Mouse (Mus musculus): ENCODE data around the gene Ubxn11. TPM values are rescaled to one million over a fixed set of nuclear protein-coding genes. Genes with fewer than 3 reads are reported as not detected.
"Not testable (repeated sequence)": the region's sequence is repeated elsewhere in the genome, so short reads cannot be mapped to it uniquely, and the experiment has no call there.

Gene Ubxn11
- polyA plus RNA-seq, 1 experiment from 2014 or later: 7.0 TPM

GRCm38 (mm10) chr4:134136280-134136926, 34.0 kb downstream of the Ubxn11 start:
- ATAC-seq (replicated peaks; ENCODE audit: low FRiP score) (no peak), DNase-seq (ENCODE audit: low spot score) (no peak)
- WGBS: 67% methylated on average over 3 of the region's 3 CpGs
- H3K27me3 ChIP-seq (ENCODE audit: control insufficient read depth, insufficient read depth, low read length): no peaks in the 10 kb centered on the region
- no peak overlapping the region for H3K27ac ChIP-seq (ENCODE audit: low read depth, low read length)
- H3K4me2 ChIP-seq (ENCODE audit: low read depth, low read length, severe bottlenecking): no peak overlapping the region
- no peaks in the 10 kb centered on the region for H3K36me3 ChIP-seq (ENCODE audit: control insufficient read depth, insufficient read depth, low read length)
- no peaks in the 10 kb centered on the region for H3K9me3 ChIP-seq (ENCODE audit: control insufficient read depth, low read length)
- H3K4me1 ChIP-seq (replicated peaks; ENCODE audit: control insufficient read depth, insufficient read depth, low read length): no peaks in the 10 kb centered on the region
- H3K9ac ChIP-seq (ENCODE audit: low read length): no peak overlapping the region
- no peak overlapping the region for H3K4me3 ChIP-seq (ENCODE audit: low read depth, low read length)

- 79% methylated on average over 2 of the region's 2 CpGs for WGBS
- Histone ChIP-seq H3K27me3 (ENCODE audit: control insufficient read depth, insufficient read depth, low read length) (no peaks in the 10 kb centered on the region), H3K36me3 (ENCODE audit: control insufficient read depth, insufficient read depth, low read length) (no peaks in the 10 kb centered on the region; the same call in 1 of the 2 replicates), H3K9ac (ENCODE audit: low read length) (no peak overlapping the region), H3K4me1 (replicated peaks; ENCODE audit: control insufficient read depth, insufficient read depth, low read length) (no peaks in the 10 kb centered on the region), H3K9me3 (ENCODE audit: control insufficient read depth, low read length) (no peaks in the 10 kb centered on the region), H3K27ac (ENCODE audit: low read depth, low read length) (no peak overlapping the region), H3K4me2 (ENCODE audit: low read depth, low read length, severe bottlenecking) (no peak overlapping the region), H3K4me3 (ENCODE audit: low read depth, low read length) (no peak overlapping the region)
- ATAC-seq (replicated peaks; ENCODE audit: low FRiP score) (no peak), DNase-seq (ENCODE audit: low spot score) (no peak)
Measured at GRCm38 (mm10) chr4:134138857-134139256, 36.5 kb downstream of the Ubxn11 start.

- not testable (repeated sequence) for H3K27ac ChIP-seq (ENCODE audit: low read depth, low read length); H3K4me2 ChIP-seq (ENCODE audit: low read depth, low read length, severe bottlenecking); H3K9me3 ChIP-seq (ENCODE audit: control insufficient read depth, low read length); H3K4me3 ChIP-seq (ENCODE audit: low read depth, low read length); H3K9ac ChIP-seq (ENCODE audit: low read length); H3K4me1 ChIP-seq (replicated peaks; ENCODE audit: control insufficient read depth, insufficient read depth, low read length); DNase-seq (ENCODE audit: low spot score); ATAC-seq (replicated peaks; ENCODE audit: low FRiP score); H3K36me3 ChIP-seq (ENCODE audit: control insufficient read depth, insufficient read depth, low read length); H3K27me3 ChIP-seq (ENCODE audit: control insufficient read depth, insufficient read depth, low read length)
- 95% methylated on average over 5 of the region's 5 CpGs for WGBS
Measured at GRCm38 (mm10) chr4:134144297-134144696, 41.9 kb downstream of the Ubxn11 start.

- H3K4me3 ChIP-seq (ENCODE audit: low read depth, low read length): no peak overlapping the region
- no peak overlapping the region for H3K9ac ChIP-seq (ENCODE audit: low read length)
- no peaks in the 10 kb centered on the region for H3K4me1 ChIP-seq (replicated peaks; ENCODE audit: control insufficient read depth, insufficient read depth, low read length)
- H3K4me2 ChIP-seq (ENCODE audit: low read depth, low read length, severe bottlenecking): no peak overlapping the region
- H3K36me3 ChIP-seq (ENCODE audit: control insufficient read depth, insufficient read depth, low read length): no peaks in the 10 kb centered on the region; the same call in 1 of the 2 replicates
- H3K27me3 ChIP-seq (ENCODE audit: control insufficient read depth, insufficient read depth, low read length): no peaks in the 10 kb centered on the region
- WGBS: 92% methylated on average over 4 of the region's 4 CpGs
- no peak for ATAC-seq (replicated peaks; ENCODE audit: low FRiP score)
- no peak overlapping the region for H3K27ac ChIP-seq (ENCODE audit: low read depth, low read length)
- no peak for DNase-seq (ENCODE audit: low spot score)
- H3K9me3 ChIP-seq (ENCODE audit: control insufficient read depth, low read length): no peaks in the 10 kb centered on the region
Measured at GRCm38 (mm10) chr4:134149389-134149788, 47.0 kb downstream of the Ubxn11 start.

GRCm38 (mm10) chr4:134152112-134152511, 49.7 kb downstream of the Ubxn11 start:
- H3K36me3 ChIP-seq (ENCODE audit: control insufficient read depth, insufficient read depth, low read length): no peaks in the 10 kb centered on the region; the same call in 1 of the 2 replicates
- no peaks in the 10 kb centered on the region for H3K4me1 ChIP-seq (replicated peaks; ENCODE audit: control insufficient read depth, insufficient read depth, low read length)
- WGBS: 89% methylated on average over 3 of the region's 3 CpGs
- H3K4me3 ChIP-seq (ENCODE audit: low read depth, low read length): no peak overlapping the region
- H3K27me3 ChIP-seq (ENCODE audit: control insufficient read depth, insufficient read depth, low read length): no peaks in the 10 kb centered on the region
- DNase-seq (ENCODE audit: low spot score): no peak
- no peak overlapping the region for H3K9ac ChIP-seq (ENCODE audit: low read length)
- ATAC-seq (replicated peaks; ENCODE audit: low FRiP score): no peak
- no peak overlapping the region for H3K27ac ChIP-seq (ENCODE audit: low read depth, low read length)
- H3K9me3 ChIP-seq (ENCODE audit: control insufficient read depth, low read length): no peaks in the 10 kb centered on the region
- H3K4me2 ChIP-seq (ENCODE audit: low read depth, low read length, severe bottlenecking): no peak overlapping the region

- H3K36me3 ChIP-seq (ENCODE audit: control insufficient read depth, insufficient read depth, low read length): no peaks in the 10 kb centered on the region; the same call in 1 of the 2 replicates
- H3K27ac ChIP-seq (ENCODE audit: low read depth, low read length): no peak overlapping the region
- no peak overlapping the region for H3K4me2 ChIP-seq (ENCODE audit: low read depth, low read length, severe bottlenecking)
- no peaks in the 10 kb centered on the region for H3K27me3 ChIP-seq (ENCODE audit: control insufficient read depth, insufficient read depth, low read length)
- no peak overlapping the region for H3K4me3 ChIP-seq (ENCODE audit: low read depth, low read length)
- no peaks in the 10 kb centered on the region for H3K4me1 ChIP-seq (replicated peaks; ENCODE audit: control insufficient read depth, insufficient read depth, low read length)
- DNase-seq (ENCODE audit: low spot score) (no peak), ATAC-seq (replicated peaks; ENCODE audit: low FRiP score) (no peak)
- 89% methylated on average over 3 of the region's 3 CpGs for WGBS
- H3K9ac ChIP-seq (ENCODE audit: low read length): no peak overlapping the region
- no peaks in the 10 kb centered on the region for H3K9me3 ChIP-seq (ENCODE audit: control insufficient read depth, low read length)
Measured at GRCm38 (mm10) chr4:134153656-134154055, 51.3 kb downstream of the Ubxn11 start.

- 96% methylated on average over 3 of the region's 3 CpGs for WGBS
- no peaks in the 10 kb centered on the region; the same call in 1 of the 2 replicates for H3K36me3 ChIP-seq (ENCODE audit: control insufficient read depth, insufficient read depth, low read length)
Measured at GRCm38 (mm10) chr4:134154354-134154753, 52.0 kb downstream of the Ubxn11 start.

GRCm38 (mm10) chr4:134155531-134155930, 53.2 kb downstream of the Ubxn11 start:
- Histone ChIP-seq H3K9me3 (ENCODE audit: control insufficient read depth, low read length) (no peaks in the 10 kb centered on the region), H3K9ac (ENCODE audit: low read length) (no peak overlapping the region), H3K4me1 (replicated peaks; ENCODE audit: control insufficient read depth, insufficient read depth, low read length) (no peaks in the 10 kb centered on the region), H3K36me3 (ENCODE audit: control insufficient read depth, insufficient read depth, low read length) (no peaks in the 10 kb centered on the region; the same call in 1 of the 2 replicates), H3K27me3 (ENCODE audit: control insufficient read depth, insufficient read depth, low read length) (no peaks in the 10 kb centered on the region), H3K4me3 (ENCODE audit: low read depth, low read length) (no peak overlapping the region), H3K27ac (ENCODE audit: low read depth, low read length) (no peak overlapping the region), H3K4me2 (ENCODE audit: low read depth, low read length, severe bottlenecking) (no peak overlapping the region)
- ATAC-seq (replicated peaks; ENCODE audit: low FRiP score) (no peak), DNase-seq (ENCODE audit: low spot score) (no peak)
- 93% methylated on average over 6 of the region's 6 CpGs for WGBS

More at GRCm38 (mm10) chr4:134154354-134154753, 52.0 kb downstream of the Ubxn11 start:
- Histone ChIP-seq H3K27ac (ENCODE audit: low read depth, low read length) (no peak overlapping the region), H3K9ac (ENCODE audit: low read length) (no peak overlapping the region), H3K9me3 (ENCODE audit: control insufficient read depth, low read length) (no peaks in the 10 kb centered on the region), H3K27me3 (ENCODE audit: control insufficient read depth, insufficient read depth, low read length) (no peaks in the 10 kb centered on the region), H3K4me3 (ENCODE audit: low read depth, low read length) (no peak overlapping the region), H3K4me2 (ENCODE audit: low read depth, low read length, severe bottlenecking) (no peak overlapping the region), H3K4me1 (replicated peaks; ENCODE audit: control insufficient read depth, insufficient read depth, low read length) (no peaks in the 10 kb centered on the region)
- DNase-seq (ENCODE audit: low spot score) (no peak), ATAC-seq (replicated peaks; ENCODE audit: low FRiP score) (no peak)

GRCm38 (mm10) chr4:134155961-134156465, 53.6 kb downstream of the Ubxn11 start:
- Histone ChIP-seq H3K27ac (ENCODE audit: low read depth, low read length) (no peak overlapping the region), H3K9me3 (ENCODE audit: control insufficient read depth, low read length) (no peaks in the 10 kb centered on the region), H3K9ac (ENCODE audit: low read length) (no peak overlapping the region), H3K4me2 (ENCODE audit: low read depth, low read length, severe bottlenecking) (no peak overlapping the region), H3K36me3 (ENCODE audit: control insufficient read depth, insufficient read depth, low read length) (no peaks in the 10 kb centered on the region; the same call in 1 of the 2 replicates), H3K4me1 (replicated peaks; ENCODE audit: control insufficient read depth, insufficient read depth, low read length) (no peaks in the 10 kb centered on the region), H3K4me3 (ENCODE audit: low read depth, low read length) (no peak overlapping the region), H3K27me3 (ENCODE audit: control insufficient read depth, insufficient read depth, low read length) (no peaks in the 10 kb centered on the region)
- ATAC-seq (replicated peaks; ENCODE audit: low FRiP score) (no peak), DNase-seq (ENCODE audit: low spot score) (no peak)
- 94% methylated on average over 10 of the region's 10 CpGs for WGBS

Data from forebrain, embryonic 11.5 days (tissue).